Mouse (Mus musculus) thymus, adult 2 months (tissue): ENCODE data around the gene Tmem14a. TPM values are rescaled to one million over a fixed set of nuclear protein-coding genes. Genes with fewer than 3 reads are reported as not detected.

ENCODE experiments used
- DNase-seq: peaks from one replicate; pipeline ENCODE4 v3.0.0; 2021
- H3K27ac ChIP-seq: fragments of 200-500 bp; 2 replicates; pipeline ENCODE4 v1.5.1; 2012; ENCODE audit warnings: low read length, control low read depth; ENCODE audit not compliant: control insufficient read depth, insufficient read depth
- H3K27me3 ChIP-seq: fragments of 200-500 bp; 2 replicates; pipeline ENCODE4 v1.6.1; 2012; ENCODE audit warnings: mild to moderate bottlenecking, low read length, moderate library complexity, mixed read lengths; ENCODE audit not compliant: control insufficient read depth, insufficient read depth
- H3K36me3 ChIP-seq: fragments of 200-500 bp; 2 replicates; pipeline ENCODE4 v1.6.1; 2012; ENCODE audit warnings: mild to moderate bottlenecking, low read length, moderate library complexity; ENCODE audit not compliant: control insufficient read depth, insufficient read depth
- H3K4me1 ChIP-seq: fragments of 200-500 bp; replicated peaks from 2 replicates; pipeline ENCODE4 v1.6.1; 2012; ENCODE audit warnings: low read length; ENCODE audit not compliant: control insufficient read depth, insufficient read depth
- H3K4me3 ChIP-seq: fragments of 200-500 bp; 2 replicates; pipeline ENCODE4 v1.5.1; 2012; ENCODE audit warnings: mild to moderate bottlenecking, low read length, control low read depth, moderate library complexity; ENCODE audit not compliant: control insufficient read depth, insufficient read depth
- CTCF ChIP-seq: fragments of 200-500 bp; IDR thresholded peaks from 2 replicates; pipeline ENCODE4 v1.5.1; 2012; ENCODE audit warnings: mild to moderate bottlenecking, control low read depth, low read length, moderate library complexity, borderline replicate concordance; ENCODE audit not compliant: control insufficient read depth, poor library complexity, insufficient read depth; ENCODE audit errors: extremely low read depth
- POLR2A ChIP-seq: fragments of 200-500 bp; IDR thresholded peaks from 2 replicates; pipeline ENCODE4 v1.6.1; 2012; ENCODE audit warnings: mild to moderate bottlenecking, low read length, control low read depth, moderate library complexity; ENCODE audit not compliant: control insufficient read depth, poor library complexity, insufficient read depth; ENCODE audit errors: extremely low read depth
- WGBS: fragments of 180-500 bp; shearing (Covaris S2); methylation state at CpG from one replicate; pipeline ENCODE4 v1.1.7; 2018; 5-methylcytosine and 5-hydroxymethylcytosine counted together
- polyA plus RNA-seq: library from polyadenylated mRNA; depleted of rRNA; stranded (reverse); fragments of >200 nt; gene quantifications from 2 replicates; pipeline ENCODE4 v1.2.3, GENCODE M21; 2012

The Tmem14a gene
- polyA plus RNA-seq, 1 experiment = 2.5 TPM

DNA sequence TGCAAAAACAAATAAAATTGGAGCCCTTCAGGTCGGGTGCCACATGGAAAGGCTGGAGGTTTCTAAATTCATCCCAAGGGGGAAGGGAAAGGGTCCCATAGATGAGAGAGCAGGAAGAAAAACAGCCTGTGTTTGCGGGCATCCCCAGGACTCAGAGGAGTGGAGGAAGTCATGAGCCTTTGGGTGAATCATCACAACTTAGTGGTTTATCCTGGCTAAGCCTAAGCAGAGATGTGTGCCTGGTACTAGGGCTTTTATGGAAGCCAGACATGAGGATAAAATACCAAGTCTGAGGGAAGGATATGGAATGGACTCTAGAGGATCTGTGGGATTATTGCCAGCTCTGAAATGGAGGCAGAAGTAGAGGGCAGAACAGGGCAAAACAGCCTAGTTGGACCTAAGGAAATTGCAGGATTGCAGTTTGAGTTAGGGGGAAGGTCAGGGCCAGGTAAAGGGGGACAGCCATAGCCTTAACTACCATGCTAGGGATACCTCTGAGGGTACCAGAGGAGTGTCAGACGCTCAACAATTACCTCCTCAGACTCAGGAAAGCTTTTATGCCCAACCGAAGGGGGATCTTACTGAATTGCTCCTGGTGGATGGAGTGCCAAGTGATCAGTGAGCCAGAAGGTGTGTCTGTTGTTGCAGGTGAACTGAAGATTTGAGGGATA is 26.1 kb downstream of the Tmem14a start:
- DNase-seq = no peak
- Histone ChIP-seq H3K4me3 (no peak overlapping the region), H3K36me3 (no peaks in the 10 kb centered on the region), H3K4me1 (no peaks in the 10 kb centered on the region), H3K27me3 (no peaks in the 10 kb centered on the region), H3K27ac (no peak overlapping the region)
- TF ChIP-seq POLR2A (no peak), CTCF (no peak)
- 73% methylated on average over 4 of the region's 4 CpGs for WGBS

DNA sequence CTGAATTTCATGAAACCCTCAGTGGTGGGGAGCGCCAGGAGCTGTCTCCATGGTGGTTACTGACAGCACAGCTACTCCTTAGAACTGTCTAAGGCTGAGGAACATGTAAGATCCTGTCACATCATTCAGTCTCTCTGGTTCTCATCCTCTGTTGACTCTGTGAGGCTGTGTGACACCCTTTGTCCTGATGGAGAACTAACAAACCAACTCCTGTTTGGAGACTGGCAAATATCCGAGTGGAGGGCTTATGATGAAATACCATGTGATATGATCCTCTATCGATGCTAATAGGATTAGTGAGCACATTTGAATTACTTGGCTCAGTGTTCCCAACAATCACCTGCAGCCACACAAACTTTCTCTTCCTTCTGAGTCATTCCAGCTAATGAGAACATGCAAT is 27.8 kb downstream of the Tmem14a start:
- no peak for DNase-seq
- WGBS = 92% methylated on average over 3 of the region's 3 CpGs
- Histone ChIP-seq H3K36me3 (no peaks in the 10 kb centered on the region), H3K27ac (no peak overlapping the region), H3K4me3 (no peak overlapping the region), H3K27me3 (no peaks in the 10 kb centered on the region), H3K4me1 (no peaks in the 10 kb centered on the region)
- TF ChIP-seq POLR2A = no peak
- TF ChIP-seq CTCF = no peak

DNA sequence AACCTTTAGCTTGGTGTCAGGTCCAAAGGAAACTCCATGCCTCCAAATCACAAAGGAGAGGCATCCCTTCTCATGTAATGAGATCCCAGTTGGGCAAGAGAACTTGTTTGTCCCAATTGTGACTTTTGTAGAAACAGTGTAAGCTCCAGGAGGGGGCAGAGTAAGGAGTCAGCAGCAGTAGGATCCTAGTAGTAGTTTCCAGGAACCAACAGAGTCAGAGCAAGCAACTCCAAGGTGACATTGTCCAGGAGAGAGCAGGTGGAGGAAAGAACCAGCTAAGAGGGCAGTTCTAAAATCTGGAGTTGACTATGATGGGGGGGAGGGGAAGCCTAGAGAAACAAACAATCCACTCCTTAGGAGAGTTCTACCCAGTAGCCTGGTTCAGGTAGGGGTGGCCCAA is 29.5 kb downstream of the Tmem14a start:
- no peak overlapping the region for H3K27ac ChIP-seq
- H3K36me3 ChIP-seq = no peaks in the 10 kb centered on the region
- TF ChIP-seq CTCF (no peak), POLR2A (no peak)
- no peaks in the 10 kb centered on the region for H3K27me3 ChIP-seq
- no peak overlapping the region for H3K4me3 ChIP-seq
- H3K4me1 ChIP-seq = no peaks in the 10 kb centered on the region
- DNase-seq = no peak

DNA sequence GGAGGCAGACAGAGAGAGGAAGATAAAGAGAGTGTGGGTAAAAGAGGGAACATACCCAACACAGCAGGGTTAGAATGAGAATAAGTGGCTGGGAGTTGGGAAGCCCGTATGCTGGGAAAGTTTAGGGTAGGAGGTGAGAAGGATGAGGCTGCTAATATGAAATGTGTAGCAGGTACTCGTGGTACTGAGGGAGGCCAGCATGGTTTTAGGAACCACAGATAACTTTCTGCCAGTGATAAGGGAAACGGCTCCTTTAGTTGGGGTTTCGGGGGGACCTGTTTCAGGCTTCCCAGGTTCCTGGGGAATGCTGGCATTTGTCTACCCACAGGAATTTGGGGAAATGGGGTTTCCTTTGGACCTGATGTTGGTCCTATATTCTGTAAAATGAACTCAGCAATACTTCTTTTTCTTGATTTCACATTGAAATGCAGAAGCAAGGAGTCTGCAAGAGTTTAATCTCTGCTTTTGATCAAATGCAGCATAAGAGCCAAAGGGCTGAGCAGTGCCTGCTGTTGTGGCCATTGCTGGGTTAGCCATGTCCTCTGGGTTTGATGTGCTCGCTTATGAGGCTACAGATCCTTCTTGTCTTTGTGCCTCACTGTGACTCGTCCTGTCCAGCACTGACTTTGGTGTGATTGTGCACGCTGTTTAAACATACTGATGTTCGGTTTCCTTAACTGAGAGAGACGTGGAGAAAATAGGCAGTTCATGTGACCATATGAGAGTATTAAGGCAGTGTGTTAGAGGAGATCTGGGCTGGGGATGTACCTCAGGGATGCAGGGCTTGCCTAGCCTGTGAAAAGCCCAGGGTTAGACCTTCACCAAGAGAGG is 30.4 kb downstream of the Tmem14a start:
- no peak overlapping the region for H3K27ac ChIP-seq
- WGBS = 86% methylated on average over 9 of the region's 9 CpGs
- TF ChIP-seq POLR2A (no peak), CTCF (no peak)
- no peaks in the 10 kb centered on the region for H3K4me1 ChIP-seq
- H3K27me3 ChIP-seq = no peaks in the 10 kb centered on the region
- no peak overlapping the region for H3K4me3 ChIP-seq
- H3K36me3 ChIP-seq = no peaks in the 10 kb centered on the region
- no peak for DNase-seq

DNA sequence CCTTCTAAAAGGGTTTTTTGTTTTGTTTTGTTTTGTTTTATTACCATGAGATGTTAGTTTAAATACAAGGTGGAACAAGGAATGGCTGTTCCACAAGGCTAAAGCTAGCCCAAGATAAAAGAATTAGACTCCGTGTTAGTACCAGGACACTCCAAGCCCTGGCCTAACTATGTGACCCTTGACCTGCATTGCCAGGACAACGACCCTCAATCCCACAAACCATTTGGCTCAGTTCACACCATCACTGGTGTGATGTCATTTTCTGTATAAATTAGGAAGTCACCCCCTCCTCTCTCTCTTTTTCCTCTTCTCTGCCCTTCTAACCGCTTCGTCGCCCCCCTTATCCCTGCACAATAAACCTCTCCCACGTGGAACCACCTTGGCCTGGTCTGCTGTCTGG is 33.3 kb downstream of the Tmem14a start:
- no peak overlapping the region for H3K27ac ChIP-seq
- H3K4me1 ChIP-seq = no peaks in the 10 kb centered on the region
- no peak for TF ChIP-seq POLR2A
- TF ChIP-seq CTCF = no peak
- H3K4me3 ChIP-seq = no peak overlapping the region
- no peaks in the 10 kb centered on the region for H3K36me3 ChIP-seq
- 91% methylated on average over 6 of the region's 6 CpGs for WGBS
- no peak for DNase-seq
- H3K27me3 ChIP-seq = no peaks in the 10 kb centered on the region

DNA sequence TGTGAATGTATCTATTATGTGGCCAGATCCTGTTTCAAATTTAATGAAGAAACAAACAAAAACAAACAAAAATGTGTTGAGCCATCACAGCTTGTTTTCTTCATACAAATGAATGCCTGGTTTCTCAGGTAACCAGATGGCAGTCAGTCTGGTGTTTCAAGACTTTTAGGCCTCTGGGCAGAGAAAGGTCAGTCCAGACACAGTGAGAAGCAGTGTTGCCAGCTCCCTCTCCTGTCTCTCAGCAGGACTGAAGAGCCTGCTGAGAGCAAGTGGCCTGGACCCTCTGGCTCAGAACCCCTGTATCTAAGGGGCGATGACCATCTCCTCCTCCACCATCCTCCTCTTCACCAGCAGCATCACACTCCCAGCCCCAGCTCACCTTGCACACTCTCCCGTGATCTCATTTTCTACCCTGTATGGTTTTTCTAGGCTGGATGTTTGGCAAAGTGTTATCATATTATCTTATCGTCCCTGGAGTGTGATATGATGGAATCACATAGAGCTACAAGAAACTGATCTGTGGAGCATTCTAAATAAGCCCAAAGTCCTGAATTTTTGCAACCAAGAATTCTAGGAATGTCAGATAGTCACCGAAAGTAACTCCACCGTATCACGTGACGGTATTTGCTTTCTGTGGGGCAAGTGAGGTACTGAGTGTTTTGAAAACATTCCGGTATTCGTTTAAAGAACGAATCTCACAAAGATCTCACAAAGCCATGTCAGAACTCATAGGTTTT is 34.4 kb downstream of the Tmem14a start:
- no peak for DNase-seq
- Histone ChIP-seq H3K36me3 (no peaks in the 10 kb centered on the region), H3K27me3 (no peaks in the 10 kb centered on the region), H3K27ac (no peak overlapping the region), H3K4me1 (no peaks in the 10 kb centered on the region), H3K4me3 (no peak overlapping the region)
- TF ChIP-seq POLR2A (no peak), CTCF (no peak)
- 92% methylated on average over 10 of the region's 10 CpGs for WGBS
